Mouse (Mus musculus): ENCODE measurements around the gene Golga3. TPM values are rescaled to one million over a fixed set of nuclear protein-coding genes. Genes with fewer than 3 reads are reported as not detected.

Gene Golga3
- polyA plus RNA-seq, 1 experiment: 5.3 TPM

- Histone ChIP-seq H3K4me3 (ENCODE audit: extremely low read depth, insufficient read depth, insufficient read length) (no peak overlapping the region), H3K27me3 (ENCODE audit: control insufficient read depth, insufficient read depth, low read length) (no peaks in the 10 kb centered on the region), H3K36me3 (ENCODE audit: control insufficient read depth, insufficient read depth, low read length) (peaks cover 24% of the 10 kb centered on the region), H3K27ac (ENCODE audit: insufficient read depth, low read length) (no peak overlapping the region), H3K4me1 (ENCODE audit: control insufficient read depth, insufficient read depth, insufficient read length) (no peaks in the 10 kb centered on the region)
- WGBS: 82% methylated on average over 2 of the region's 2 CpGs
- no peak for TF ChIP-seq CTCF (IDR thresholded peaks at IDR 0.05; ENCODE audit: extremely low read depth, insufficient read depth, insufficient read length, insufficient replicate concordance)
- TF ChIP-seq POLR2A (IDR thresholded peaks at IDR 0.05; ENCODE audit: low read depth, low read length): no peak
- no peak for DNase-seq (ENCODE audit: low read depth in 1 of 2, low spot score in 2 of 2)
Measured at GRCm38 (mm10) chr5:110142309-110142708, 34.2 kb upstream of the Golga3 start.

- H3K27ac ChIP-seq (ENCODE audit: insufficient read depth, low read length): no peak overlapping the region
- TF ChIP-seq CTCF (IDR thresholded peaks at IDR 0.05; ENCODE audit: extremely low read depth, insufficient read depth, insufficient read length, insufficient replicate concordance): peak; percentile 18; the same call in 1 of the 2 replicates
- TF ChIP-seq POLR2A (IDR thresholded peaks at IDR 0.05; ENCODE audit: low read depth, low read length): no peak
- no peaks in the 10 kb centered on the region for H3K4me1 ChIP-seq (ENCODE audit: control insufficient read depth, insufficient read depth, insufficient read length)
- H3K36me3 ChIP-seq (ENCODE audit: control insufficient read depth, insufficient read depth, low read length): peaks cover 27% of the 10 kb centered on the region
- WGBS: 94% methylated on average over 5 of the region's 5 CpGs
- no peaks in the 10 kb centered on the region for H3K27me3 ChIP-seq (ENCODE audit: control insufficient read depth, insufficient read depth, low read length)
- H3K4me3 ChIP-seq (ENCODE audit: extremely low read depth, insufficient read depth, insufficient read length): no peak overlapping the region
- DNase-seq (ENCODE audit: low read depth in 1 of 2, low spot score in 2 of 2): no peak
Measured at GRCm38 (mm10) chr5:110143007-110143406, 33.5 kb upstream of the Golga3 start.

- Histone ChIP-seq H3K4me3 (ENCODE audit: extremely low read depth, insufficient read depth, insufficient read length) (no peak overlapping the region), H3K27ac (ENCODE audit: insufficient read depth, low read length) (no peak overlapping the region), H3K4me1 (ENCODE audit: control insufficient read depth, insufficient read depth, insufficient read length) (no peaks in the 10 kb centered on the region), H3K27me3 (ENCODE audit: control insufficient read depth, insufficient read depth, low read length) (no peaks in the 10 kb centered on the region), H3K36me3 (ENCODE audit: control insufficient read depth, insufficient read depth, low read length) (peaks cover 40% of the 10 kb centered on the region)
- TF ChIP-seq POLR2A (IDR thresholded peaks at IDR 0.05; ENCODE audit: low read depth, low read length): no peak
- DNase-seq (ENCODE audit: low read depth in 1 of 2, low spot score in 2 of 2): no peak
- 93% methylated on average over 4 of the region's 4 CpGs for WGBS
Measured at GRCm38 (mm10) chr5:110169374-110169773, 7.1 kb upstream of the Golga3 start.

GRCm38 (mm10) chr5:110177021-110177420 is 520 bp downstream of the Golga3 start:
- Histone ChIP-seq H3K27me3 (ENCODE audit: control insufficient read depth, insufficient read depth, low read length) (no peaks in the 10 kb centered on the region), H3K4me1 (ENCODE audit: control insufficient read depth, insufficient read depth, insufficient read length) (0 out of 2 replicates have a peak, but pooled peaks cover 4% of the 10 kb centered on the region), H3K27ac (ENCODE audit: insufficient read depth, low read length) (peak overlapping the region; percentile 85), H3K36me3 (ENCODE audit: control insufficient read depth, insufficient read depth, low read length) (0 out of 2 replicates have a peak, but pooled peaks cover 2% of the 10 kb centered on the region), H3K4me3 (ENCODE audit: extremely low read depth, insufficient read depth, insufficient read length) (peak overlapping the region; percentile 75)
- DNase-seq (ENCODE audit: low read depth in 1 of 2, low spot score in 2 of 2): no peak
- WGBS: 3% methylated on average over 19 of the region's 19 CpGs
- TF ChIP-seq POLR2A (IDR thresholded peaks at IDR 0.05; ENCODE audit: low read depth, low read length): no peak
- TF ChIP-seq CTCF (IDR thresholded peaks at IDR 0.05; ENCODE audit: extremely low read depth, insufficient read depth, insufficient read length, insufficient replicate concordance): no peak

- 0 out of 2 replicates have a peak, but pooled peaks cover 4% of the 10 kb centered on the region for H3K4me1 ChIP-seq (ENCODE audit: control insufficient read depth, insufficient read depth, insufficient read length)
- no peak overlapping the region for H3K27ac ChIP-seq (ENCODE audit: insufficient read depth, low read length)
- TF ChIP-seq POLR2A (IDR thresholded peaks at IDR 0.05; ENCODE audit: low read depth, low read length) (no peak), CTCF (IDR thresholded peaks at IDR 0.05; ENCODE audit: extremely low read depth, insufficient read depth, insufficient read length, insufficient replicate concordance) (no peak)
- 0 out of 2 replicates have a peak, but pooled peaks cover 2% of the 10 kb centered on the region for H3K36me3 ChIP-seq (ENCODE audit: control insufficient read depth, insufficient read depth, low read length)
- WGBS: 81% methylated on average over 2 of the region's 2 CpGs
- no peak for DNase-seq (ENCODE audit: low read depth in 1 of 2, low spot score in 2 of 2)
- H3K27me3 ChIP-seq (ENCODE audit: control insufficient read depth, insufficient read depth, low read length): no peaks in the 10 kb centered on the region
- H3K4me3 ChIP-seq (ENCODE audit: extremely low read depth, insufficient read depth, insufficient read length): no peak overlapping the region
Measured at GRCm38 (mm10) chr5:110178628-110179027, 2.1 kb downstream of the Golga3 start.

- TF ChIP-seq POLR2A (IDR thresholded peaks at IDR 0.05; ENCODE audit: low read depth, low read length): no peak
- no peak for TF ChIP-seq CTCF (IDR thresholded peaks at IDR 0.05; ENCODE audit: extremely low read depth, insufficient read depth, insufficient read length, insufficient replicate concordance)
- WGBS: 86% methylated on average over 5 of the region's 5 CpGs
- no peak overlapping the region for H3K27ac ChIP-seq (ENCODE audit: insufficient read depth, low read length)
- no peak for DNase-seq (ENCODE audit: low read depth in 1 of 2, low spot score in 2 of 2)
- 0 out of 2 replicates have a peak, but pooled peaks cover 4% of the 10 kb centered on the region for H3K4me1 ChIP-seq (ENCODE audit: control insufficient read depth, insufficient read depth, insufficient read length)
- peaks cover 19% of the 10 kb centered on the region for H3K36me3 ChIP-seq (ENCODE audit: control insufficient read depth, insufficient read depth, low read length)
- no peak overlapping the region for H3K4me3 ChIP-seq (ENCODE audit: extremely low read depth, insufficient read depth, insufficient read length)
- H3K27me3 ChIP-seq (ENCODE audit: control insufficient read depth, insufficient read depth, low read length): no peaks in the 10 kb centered on the region
Measured at GRCm38 (mm10) chr5:110181716-110182115, 5.2 kb downstream of the Golga3 start.

GRCm38 (mm10) chr5:110203164-110203895 is 26.8 kb downstream of the Golga3 start:
- peak in 1 of 2 experiments; percentile 8 for DNase-seq (ENCODE audit: low read depth in 1 of 2, low spot score in 2 of 2)
- H3K4me3 ChIP-seq (ENCODE audit: extremely low read depth, insufficient read depth, insufficient read length): no peak overlapping the region
- no peak for TF ChIP-seq POLR2A (IDR thresholded peaks at IDR 0.05; ENCODE audit: low read depth, low read length)
- TF ChIP-seq CTCF (IDR thresholded peaks at IDR 0.05; ENCODE audit: extremely low read depth, insufficient read depth, insufficient read length, insufficient replicate concordance): no peak
- peaks cover 36% of the 10 kb centered on the region for H3K36me3 ChIP-seq (ENCODE audit: control insufficient read depth, insufficient read depth, low read length)
- H3K27me3 ChIP-seq (ENCODE audit: control insufficient read depth, insufficient read depth, low read length): no peaks in the 10 kb centered on the region
- no peak overlapping the region for H3K27ac ChIP-seq (ENCODE audit: insufficient read depth, low read length)
- WGBS: 84% methylated on average over 10 of the region's 10 CpGs
- no peaks in the 10 kb centered on the region for H3K4me1 ChIP-seq (ENCODE audit: control insufficient read depth, insufficient read depth, insufficient read length)
